Mouse (Mus musculus): ENCODE results near the gene 4930579F01Rik. TPM values are rescaled to one million over a fixed set of nuclear protein-coding genes. Genes with fewer than 3 reads are reported as not detected.

Gene 4930579F01Rik
- total and polyA plus RNA-seq, 2 experiments from 2014 or later = 0.09 TPM; not detected in 1

DNA sequence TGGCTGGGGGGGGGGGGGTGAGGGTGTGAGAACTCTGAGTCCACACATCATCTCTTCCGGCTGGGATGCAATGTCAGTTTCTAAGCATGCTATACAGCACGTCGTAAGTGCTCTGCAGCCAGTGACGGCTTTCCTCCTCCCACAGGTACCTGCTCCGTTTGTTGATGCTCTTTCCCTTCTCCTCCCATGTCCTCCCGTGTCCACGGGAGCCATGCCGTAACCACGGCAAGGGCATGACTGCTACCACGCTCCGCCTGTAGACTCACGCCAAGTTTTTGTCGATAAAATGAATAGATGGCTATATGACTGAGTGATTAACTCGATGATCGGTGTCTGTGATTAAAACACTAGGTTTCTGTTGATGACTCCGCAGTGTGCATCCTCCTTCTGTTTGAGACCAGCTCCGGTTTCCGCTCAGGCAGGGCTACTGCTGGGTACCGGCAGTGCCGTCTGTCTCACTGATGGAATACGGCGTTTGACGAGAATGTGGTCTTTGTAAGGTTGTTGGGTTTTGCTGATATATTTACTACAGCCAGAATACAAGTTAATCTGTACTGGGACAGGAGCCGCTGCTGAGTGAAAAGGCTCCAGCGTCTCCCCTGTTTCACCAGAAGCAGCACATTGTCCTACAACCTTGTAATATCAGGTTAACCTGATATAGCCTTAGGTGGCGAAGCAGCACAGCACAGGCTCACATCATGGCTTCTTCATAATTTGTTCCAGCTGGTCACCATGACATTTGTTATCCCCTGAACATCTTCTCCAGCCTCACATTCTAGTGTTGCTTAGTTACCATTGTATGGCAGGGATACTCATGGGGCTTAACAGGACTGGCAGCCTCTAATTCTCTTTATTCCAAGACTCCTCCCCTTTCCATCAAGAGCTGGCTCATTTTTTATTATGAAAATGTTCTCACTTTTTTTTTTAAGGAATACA lies 7.4 kb downstream of the 4930579F01Rik start:
- Histone ChIP-seq H3K4me3 (ENCODE audit: low read length) (peak overlapping the region; percentile 1; the same call in 1 of the 2 replicates), H3K9me3 (ENCODE audit: low read length) (no peaks in the 10 kb centered on the region), H3K4me1 (ENCODE audit: insufficient read depth, low read length) (no peaks in the 10 kb centered on the region), H3K27ac (no peak overlapping the region), H3K27me3 (ENCODE audit: insufficient read depth, low read length) (no peaks in the 10 kb centered on the region), H3K36me3 (ENCODE audit: insufficient read depth, low read length) (no peaks in the 10 kb centered on the region), H3K9ac (replicated peaks; ENCODE audit: low read length) (no peak overlapping the region), H3K4me2 (ENCODE audit: low read depth, low read length) (peak overlapping the region; percentile 6)
- no peak for TF ChIP-seq CTCF (IDR thresholded peaks at IDR 0.05; ENCODE audit: low read depth)
- DNase-seq (ENCODE audit: low spot score) = peak; percentile 43
- WGBS = 69% methylated on average over 26 of the region's 26 CpGs
- ATAC-seq = peak; percentile 71

GRCm38 (mm10) chr3:138185290-138185689 lies 8.3 kb downstream of the 4930579F01Rik start:
- DNase-seq (ENCODE audit: low spot score) = no peak
- no peak for ATAC-seq
- no peak overlapping the region for H3K27ac ChIP-seq
- H3K36me3 ChIP-seq (ENCODE audit: insufficient read depth, low read length) = no peaks in the 10 kb centered on the region
- H3K4me1 ChIP-seq (ENCODE audit: insufficient read depth, low read length) = no peaks in the 10 kb centered on the region
- no peak overlapping the region for H3K9ac ChIP-seq (replicated peaks; ENCODE audit: low read length)
- no peaks in the 10 kb centered on the region for H3K27me3 ChIP-seq (ENCODE audit: insufficient read depth, low read length)
- no peaks in the 10 kb centered on the region for H3K9me3 ChIP-seq (ENCODE audit: low read length)
- TF ChIP-seq CTCF (IDR thresholded peaks at IDR 0.05; ENCODE audit: low read depth) = no peak
- no peak overlapping the region for H3K4me2 ChIP-seq (ENCODE audit: low read depth, low read length)
- WGBS = 56% methylated on average over 4 of the region's 4 CpGs
- no peak overlapping the region for H3K4me3 ChIP-seq (ENCODE audit: low read length)

DNA sequence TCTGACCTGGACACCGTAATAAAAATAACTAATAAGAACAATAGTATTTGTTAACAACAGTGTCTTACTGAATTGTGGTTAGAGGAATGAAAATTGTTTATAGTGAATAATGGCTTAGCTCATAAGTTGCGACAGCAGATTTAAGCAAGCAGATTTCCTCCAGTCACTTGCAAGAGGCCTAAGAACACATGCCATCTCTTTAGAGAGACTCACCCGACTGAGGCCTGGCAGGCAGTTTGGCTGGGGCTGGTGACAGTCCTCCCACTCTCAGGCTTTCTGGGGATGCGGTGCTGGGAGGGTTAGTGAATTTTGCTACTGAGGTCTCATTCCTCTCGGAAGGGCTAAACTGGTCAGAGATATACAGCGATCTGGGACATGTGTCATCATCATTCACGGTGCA lies 10.3 kb downstream of the 4930579F01Rik start:
- TF ChIP-seq CTCF (IDR thresholded peaks at IDR 0.05; ENCODE audit: low read depth) = no peak
- H3K4me2 ChIP-seq (ENCODE audit: low read depth, low read length) = no peak overlapping the region
- no peaks in the 10 kb centered on the region for H3K27me3 ChIP-seq (ENCODE audit: insufficient read depth, low read length)
- no peaks in the 10 kb centered on the region for H3K36me3 ChIP-seq (ENCODE audit: insufficient read depth, low read length)
- H3K27ac ChIP-seq = no peak overlapping the region
- no peaks in the 10 kb centered on the region for H3K4me1 ChIP-seq (ENCODE audit: insufficient read depth, low read length)
- no peak overlapping the region for H3K4me3 ChIP-seq (ENCODE audit: low read length)
- WGBS = 84% methylated on average over 7 of the region's 7 CpGs
- no peak overlapping the region for H3K9ac ChIP-seq (replicated peaks; ENCODE audit: low read length)
- H3K9me3 ChIP-seq (ENCODE audit: low read length) = no peaks in the 10 kb centered on the region
- no peak for ATAC-seq
- DNase-seq (ENCODE audit: low spot score) = no peak

- Histone ChIP-seq H3K9me3 (ENCODE audit: low read length) (no peaks in the 10 kb centered on the region), H3K27me3 (ENCODE audit: insufficient read depth, low read length) (no peaks in the 10 kb centered on the region), H3K4me3 (ENCODE audit: low read length) (no peak overlapping the region), H3K36me3 (ENCODE audit: insufficient read depth, low read length) (no peaks in the 10 kb centered on the region), H3K4me1 (ENCODE audit: insufficient read depth, low read length) (no peaks in the 10 kb centered on the region), H3K9ac (replicated peaks; ENCODE audit: low read length) (no peak overlapping the region), H3K27ac (no peak overlapping the region), H3K4me2 (ENCODE audit: low read depth, low read length) (no peak overlapping the region)
- TF ChIP-seq CTCF (IDR thresholded peaks at IDR 0.05; ENCODE audit: low read depth) = no peak
- WGBS = 89% methylated on average over 2 of the region's 2 CpGs
- no peak for ATAC-seq
- no peak for DNase-seq (ENCODE audit: low spot score)
Observed at GRCm38 (mm10) chr3:138182019-138182418, 11.6 kb downstream of the 4930579F01Rik start.

DNA sequence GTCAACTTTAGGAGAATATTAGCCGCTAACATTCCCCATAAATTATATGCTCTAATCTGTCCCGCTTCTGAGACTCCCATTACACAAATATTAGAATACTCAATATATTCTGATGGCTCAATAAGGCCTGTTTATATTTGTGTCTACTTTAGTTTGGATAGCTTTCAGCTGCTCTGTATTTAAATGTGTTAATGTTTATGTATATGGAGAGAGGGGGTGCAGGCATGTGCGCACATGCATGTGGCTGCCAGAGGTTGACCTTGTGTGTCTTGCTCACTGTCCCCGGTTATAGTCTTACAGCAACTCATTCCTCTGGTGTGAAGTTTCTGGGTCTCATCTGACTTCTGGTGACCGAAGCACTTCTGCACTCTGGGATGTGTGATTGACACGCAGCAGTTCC lies 18.1 kb downstream of the 4930579F01Rik start:
- no peak for ATAC-seq
- 90% methylated on average over 6 of the region's 6 CpGs for WGBS
- H3K9ac ChIP-seq (replicated peaks; ENCODE audit: low read length) = no peak overlapping the region
- H3K4me1 ChIP-seq (ENCODE audit: insufficient read depth, low read length) = no peaks in the 10 kb centered on the region
- no peak overlapping the region for H3K27ac ChIP-seq
- no peaks in the 10 kb centered on the region for H3K9me3 ChIP-seq (ENCODE audit: low read length)
- TF ChIP-seq CTCF (IDR thresholded peaks at IDR 0.05; ENCODE audit: low read depth) = no peak
- H3K4me2 ChIP-seq (ENCODE audit: low read depth, low read length) = no peak overlapping the region
- H3K27me3 ChIP-seq (ENCODE audit: insufficient read depth, low read length) = no peaks in the 10 kb centered on the region
- no peak for DNase-seq (ENCODE audit: low spot score)
- H3K36me3 ChIP-seq (ENCODE audit: insufficient read depth, low read length) = no peaks in the 10 kb centered on the region
- H3K4me3 ChIP-seq (ENCODE audit: low read length) = no peak overlapping the region

DNA sequence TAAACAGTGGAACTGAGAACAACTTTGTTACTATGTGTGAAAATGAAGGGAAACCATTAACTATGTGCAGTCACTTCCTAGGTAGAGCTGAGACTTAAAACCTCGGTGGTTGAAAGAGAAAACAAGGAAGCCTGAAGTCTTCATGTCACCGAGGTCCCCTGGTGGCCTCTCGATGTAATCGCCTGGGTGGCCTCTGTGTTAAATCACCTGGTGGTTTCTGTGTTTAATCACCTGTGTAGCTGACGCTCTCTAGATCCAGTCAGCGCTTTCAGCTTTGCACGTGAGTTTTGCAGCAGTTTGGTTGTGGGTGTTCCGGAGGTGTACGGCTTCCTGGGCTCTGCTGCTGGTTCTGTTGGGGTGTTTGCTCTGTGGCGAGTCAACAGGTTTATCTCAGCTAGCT lies 20.3 kb downstream of the 4930579F01Rik start:
- no peak overlapping the region for H3K4me2 ChIP-seq (ENCODE audit: low read depth, low read length)
- no peaks in the 10 kb centered on the region for H3K4me1 ChIP-seq (ENCODE audit: insufficient read depth, low read length)
- DNase-seq (ENCODE audit: low spot score) = no peak
- H3K36me3 ChIP-seq (ENCODE audit: insufficient read depth, low read length) = no peaks in the 10 kb centered on the region
- H3K9ac ChIP-seq (replicated peaks; ENCODE audit: low read length) = no peak overlapping the region
- ATAC-seq = no peak
- no peaks in the 10 kb centered on the region for H3K27me3 ChIP-seq (ENCODE audit: insufficient read depth, low read length)
- H3K27ac ChIP-seq = no peak overlapping the region
- H3K4me3 ChIP-seq (ENCODE audit: low read length) = no peak overlapping the region
- 81% methylated on average over 10 of the region's 10 CpGs for WGBS
- H3K9me3 ChIP-seq (ENCODE audit: low read length) = no peaks in the 10 kb centered on the region
- no peak for TF ChIP-seq CTCF (IDR thresholded peaks at IDR 0.05; ENCODE audit: low read depth)

All from hindbrain, postnatal 0 days (tissue).